Mouse (Mus musculus) retina, adult 2 months (tissue): ENCODE data around the gene Cadm1.

Experiments used
- DNase-seq: peaks from one replicate; pipeline ENCODE4 v3.0.0-alpha.2; 2012; ENCODE audit warnings: low read depth, low spot score

The Cadm1 gene

DNA sequence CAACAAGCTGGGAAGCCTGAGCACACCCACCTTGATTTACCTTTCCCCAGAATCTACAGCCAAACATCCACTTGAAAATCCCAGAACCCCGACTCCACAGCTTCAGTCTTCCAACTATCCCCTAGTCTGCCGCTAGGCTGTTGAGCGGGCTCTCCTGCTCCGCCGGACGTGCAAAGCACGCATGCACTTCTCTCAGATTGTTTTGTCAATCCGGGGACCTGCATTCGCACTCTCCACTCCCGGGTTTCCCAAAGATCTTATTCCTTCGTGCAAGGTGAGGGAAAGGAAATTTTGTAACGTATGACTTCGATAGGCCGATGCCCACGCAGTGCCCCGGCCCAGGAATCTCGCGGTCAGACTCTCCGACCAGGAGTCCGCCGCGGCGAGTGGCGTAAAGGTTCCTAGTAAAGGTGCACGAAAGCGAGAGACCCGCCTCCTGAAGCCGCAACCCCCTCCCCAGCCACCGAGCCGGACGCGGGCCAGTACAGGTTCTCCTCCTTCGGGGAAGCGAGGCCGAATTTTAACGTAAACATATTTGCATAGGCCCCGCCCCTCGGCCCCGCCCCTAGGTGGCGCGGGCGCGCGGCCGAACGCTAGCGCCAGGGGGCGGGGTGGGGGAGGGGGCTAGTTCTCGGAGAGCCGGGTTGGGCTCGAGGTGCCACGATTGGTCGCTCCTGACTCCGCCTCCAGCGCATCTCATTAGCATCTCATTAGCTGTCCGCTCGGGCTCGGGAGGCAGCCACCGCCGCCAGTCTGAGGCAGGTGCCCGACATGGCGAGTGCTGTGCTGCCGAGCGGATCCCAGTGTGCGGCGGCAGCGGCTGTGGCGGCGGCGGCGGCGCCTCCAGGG lies at the start of gene Cadm1:
Gene Cadm1, plus strand, starts transcription at position 572 of the 849 bp plus-strand sequence.
- peak; percentile 98 for DNase-seq

DNA sequence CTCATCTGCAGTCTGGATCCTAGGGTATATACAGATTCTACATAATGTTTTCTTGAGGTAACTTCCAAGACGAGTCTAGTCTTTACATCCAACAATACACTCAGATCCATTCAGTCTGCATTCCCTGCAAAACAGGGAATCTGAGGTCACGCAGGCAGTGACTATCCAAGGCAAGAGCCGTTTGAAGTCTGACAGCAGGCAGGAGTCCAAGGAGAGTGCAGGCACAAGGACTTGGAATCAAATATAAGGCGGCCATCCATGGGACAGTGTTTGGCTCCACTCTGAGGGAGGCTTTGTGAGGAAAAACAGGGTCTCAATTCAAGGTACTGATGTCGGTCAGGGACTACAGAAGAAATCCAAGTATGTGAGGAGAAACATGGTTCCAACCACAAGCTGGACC lies 45.5 kb upstream of the Cadm1 start:
- DNase-seq, result no peak

DNA sequence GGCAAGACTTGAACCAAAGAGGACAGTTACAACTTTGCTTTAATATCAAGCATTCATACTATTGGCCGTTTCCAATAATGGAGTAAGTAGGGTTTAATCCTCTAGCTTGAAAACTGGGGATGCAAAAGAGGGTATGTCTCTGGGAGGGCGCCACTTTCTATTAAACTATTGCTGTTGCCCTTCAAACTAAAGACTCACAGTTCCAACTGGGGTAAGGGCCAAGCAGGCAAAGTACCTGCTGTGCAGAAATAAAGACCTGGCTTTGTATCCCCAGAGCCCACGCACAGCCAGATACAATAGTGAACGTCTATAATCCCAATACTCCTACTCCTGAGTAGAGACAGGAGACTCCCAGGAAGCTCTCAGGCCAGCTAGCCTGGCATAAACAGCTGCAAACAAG lies 44.8 kb upstream of the Cadm1 start:
- no peak for DNase-seq

DNA sequence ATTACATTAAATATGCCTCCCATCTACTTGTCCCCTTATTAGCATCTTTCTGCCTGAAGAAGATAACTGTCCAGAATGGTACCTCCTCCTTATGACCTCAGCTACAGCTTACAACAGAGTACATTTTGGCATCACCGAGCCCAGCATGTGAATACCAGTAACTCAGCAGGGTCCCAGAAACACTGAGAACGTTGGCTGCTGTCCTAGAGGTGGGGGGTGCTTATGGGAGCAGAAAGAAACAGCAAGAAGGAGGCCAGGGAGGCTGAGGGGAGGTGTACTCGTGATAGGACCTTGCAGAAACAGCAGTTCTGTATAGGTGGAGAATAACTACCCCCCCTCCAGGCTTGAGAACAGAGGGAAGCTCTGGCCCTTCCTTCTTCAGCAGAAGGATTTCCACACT lies 30.2 kb upstream of the Cadm1 start:
- DNase-seq, result no peak

DNA sequence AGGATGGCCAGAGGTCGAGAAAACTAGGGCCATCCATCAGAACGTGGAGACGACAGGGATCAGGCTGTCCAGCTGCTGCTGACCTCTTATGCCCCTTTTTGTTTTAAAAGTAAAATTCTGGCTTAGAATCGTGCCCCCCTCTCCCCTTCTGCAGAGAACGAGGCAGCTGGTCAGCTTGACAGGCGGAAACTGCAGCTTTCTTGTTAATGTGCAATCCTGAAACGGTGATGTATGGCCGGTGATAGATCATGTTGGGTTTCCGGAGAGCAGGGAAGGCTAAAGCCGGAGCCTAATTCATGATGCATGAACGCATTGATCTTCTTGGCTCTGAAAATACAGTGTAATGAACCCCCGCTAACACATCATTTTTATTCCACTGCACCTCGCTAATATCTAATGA lies 24.0 kb upstream of the Cadm1 start:
- DNase-seq, result no peak

DNA sequence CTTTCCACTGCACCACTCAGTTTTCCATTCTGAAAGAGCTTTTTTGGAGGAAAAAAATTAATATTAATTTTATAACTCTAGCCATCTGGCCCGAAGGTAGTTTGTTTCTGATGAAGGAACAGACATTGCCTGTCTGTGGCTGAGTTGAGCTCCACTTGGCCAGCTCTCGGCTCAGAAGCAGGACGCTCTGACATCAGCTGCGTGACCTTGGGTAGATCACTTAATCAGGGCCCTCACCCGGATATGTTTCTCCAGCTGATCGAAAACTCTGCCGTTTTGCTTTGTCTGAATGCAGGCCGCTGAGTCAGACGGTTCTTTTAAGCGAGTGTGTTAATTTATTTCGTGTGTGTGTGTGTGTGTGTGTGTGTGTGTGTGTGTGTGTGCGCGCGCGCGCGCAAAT lies 23.1 kb upstream of the Cadm1 start:
- no peak for DNase-seq

DNA sequence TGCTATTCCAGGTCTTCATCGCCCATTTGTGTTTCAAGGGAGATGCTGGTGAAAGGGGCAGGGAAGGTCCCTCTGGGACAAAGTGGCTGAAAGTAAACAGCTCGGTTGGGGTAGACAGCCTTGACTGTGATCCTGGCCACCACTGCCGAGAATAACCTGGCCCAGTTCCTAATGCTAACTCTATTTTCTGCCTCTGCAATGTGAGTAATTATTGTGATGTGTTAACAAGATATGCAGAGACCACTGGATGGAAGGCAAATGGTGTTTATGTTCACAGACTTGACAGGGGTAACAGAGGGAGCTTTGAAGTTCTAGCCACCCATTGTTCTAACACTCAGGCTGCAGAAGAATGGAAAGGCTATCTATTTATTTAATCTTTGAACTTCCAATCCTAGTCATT lies 21.9 kb upstream of the Cadm1 start:
- no peak for DNase-seq

DNA sequence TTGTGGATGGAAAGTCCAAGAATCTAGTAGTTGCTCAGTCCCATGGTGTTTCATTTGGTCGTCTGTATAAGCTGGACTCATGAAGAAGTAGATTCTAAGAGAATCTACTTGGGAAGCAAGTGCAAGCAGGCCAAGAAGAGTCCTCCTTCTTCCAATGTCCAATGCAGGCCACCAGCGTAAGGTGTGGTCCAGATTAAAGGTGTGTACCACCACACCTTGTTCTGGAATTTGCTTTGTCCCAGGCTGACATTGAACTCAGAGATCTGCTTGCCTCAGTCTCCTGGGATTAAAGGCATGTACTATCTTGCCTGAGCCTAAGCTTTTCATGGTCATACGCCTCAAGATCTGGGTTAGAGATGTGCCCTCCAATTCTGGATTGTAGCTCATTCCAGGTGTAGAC lies 17.5 kb upstream of the Cadm1 start:
- no peak for DNase-seq

DNA sequence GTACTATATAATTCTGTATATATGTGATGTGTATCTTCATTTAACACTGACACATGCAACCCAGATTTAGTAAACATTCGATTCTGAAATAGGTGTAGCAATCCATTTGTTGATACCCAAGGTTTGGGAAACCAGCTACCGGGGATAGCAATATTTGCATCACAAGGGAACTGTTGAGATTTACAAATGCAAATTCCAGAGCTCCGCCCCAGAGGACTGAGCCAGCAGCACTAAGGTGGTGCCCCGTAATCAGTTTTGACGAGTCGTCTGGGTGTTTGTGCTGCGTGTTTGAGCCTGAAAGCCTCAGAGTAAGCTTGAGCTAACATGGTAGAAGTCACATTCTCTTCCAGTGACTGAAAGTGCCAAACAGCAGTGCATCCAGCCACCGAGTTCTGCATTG lies 15.7 kb upstream of the Cadm1 start:
- DNase-seq, result no peak

DNA sequence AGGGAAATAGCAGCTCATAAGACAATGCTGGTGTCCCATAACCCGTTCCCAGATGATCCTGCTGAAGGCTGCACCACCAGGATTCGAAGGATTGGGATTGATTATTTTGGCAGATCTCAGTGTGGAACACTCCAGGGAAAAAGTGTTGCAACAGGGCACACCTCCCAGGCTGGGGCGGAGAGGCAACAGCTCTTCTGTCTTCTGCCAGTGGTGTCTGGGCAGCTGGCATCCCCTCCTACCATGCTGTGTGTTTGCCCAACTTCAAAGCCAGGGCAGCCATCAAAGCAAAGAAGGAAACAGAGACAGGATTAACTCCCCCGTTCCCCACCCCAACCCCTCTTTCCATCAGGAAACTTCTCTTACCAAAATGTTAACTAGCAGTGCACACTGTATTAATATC lies 13.7 kb upstream of the Cadm1 start:
- no peak for DNase-seq

DNA sequence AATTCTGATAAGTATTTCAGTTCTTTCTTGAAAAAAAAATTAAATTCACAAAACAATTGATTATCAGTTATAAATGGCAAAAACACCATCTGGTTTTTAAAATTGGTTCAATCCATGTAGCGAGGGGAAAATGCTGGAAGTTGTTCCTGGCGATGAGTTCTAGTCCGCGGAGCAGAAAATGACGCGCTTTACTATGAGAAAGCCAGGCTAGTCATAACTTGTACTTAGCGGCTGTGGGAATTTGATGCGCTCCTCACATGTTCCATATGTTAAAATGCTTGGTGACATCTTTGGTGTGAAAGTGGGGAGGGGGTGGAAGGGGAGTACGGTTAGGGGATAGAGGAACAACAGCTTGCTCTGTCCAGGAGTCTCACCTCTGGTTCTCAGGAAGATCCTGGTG lies 2.7 kb upstream of the Cadm1 start:
- no peak for DNase-seq

DNA sequence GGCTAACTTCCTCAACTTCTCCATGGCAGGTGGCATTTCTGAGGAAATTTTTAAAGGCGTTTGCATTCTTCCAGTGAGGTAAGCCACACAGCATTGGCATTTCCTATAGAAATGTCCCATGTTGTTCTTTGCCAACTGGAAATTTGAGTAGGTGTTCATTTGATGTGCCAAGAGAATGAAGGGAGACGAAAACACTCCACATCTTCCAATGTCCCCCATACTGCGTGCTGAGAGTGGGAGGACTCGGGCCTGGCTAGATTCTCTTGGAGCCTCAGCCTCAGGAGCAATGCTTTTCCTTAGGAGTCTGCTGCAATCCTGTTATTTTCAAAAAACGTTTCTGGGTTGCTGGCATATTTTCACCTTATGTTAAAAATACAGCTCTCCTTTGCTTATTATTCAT lies 2.2 kb upstream of the Cadm1 start:
- no peak for DNase-seq

DNA sequence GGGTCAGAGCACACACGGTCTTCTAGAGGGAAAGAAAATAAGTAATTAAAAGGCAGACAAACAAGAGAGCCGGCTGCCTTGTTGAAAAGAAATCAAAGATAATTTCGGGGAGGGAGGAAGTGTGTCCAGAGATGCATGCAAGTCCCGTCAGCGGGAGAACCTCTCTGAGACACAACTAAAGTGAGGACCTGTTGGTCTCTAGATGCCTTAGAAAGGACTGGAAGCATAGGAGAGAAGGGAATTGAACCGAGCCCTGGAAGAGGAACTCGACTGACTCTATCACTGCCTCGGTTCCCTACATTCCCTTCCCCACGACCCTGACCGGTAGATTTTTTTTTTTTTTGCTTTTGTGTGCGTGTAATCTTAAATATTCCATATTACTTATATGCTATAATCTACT lies 791 bp upstream of the Cadm1 start:
- no peak for DNase-seq

DNA sequence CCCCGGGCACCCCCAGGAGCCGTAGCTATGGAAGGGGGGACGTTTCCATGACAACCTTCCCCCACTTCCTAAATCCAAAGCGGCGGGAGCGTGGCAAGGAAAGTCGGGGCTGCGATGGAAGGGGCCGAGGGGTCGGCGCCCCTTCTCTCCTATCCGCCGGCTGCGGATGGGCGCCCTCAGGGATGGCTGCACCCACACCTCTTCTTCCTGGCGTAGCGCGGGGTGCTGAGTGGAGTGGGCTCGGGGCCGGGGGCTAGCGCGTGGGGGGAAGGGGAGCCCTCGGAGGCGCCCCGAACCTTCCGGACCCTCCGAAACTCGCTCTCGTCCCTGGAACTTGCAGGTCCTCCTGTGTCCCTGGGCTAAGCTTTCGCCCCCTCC lies 560 bp downstream of the Cadm1 start:
- DNase-seq, result no peak

DNA sequence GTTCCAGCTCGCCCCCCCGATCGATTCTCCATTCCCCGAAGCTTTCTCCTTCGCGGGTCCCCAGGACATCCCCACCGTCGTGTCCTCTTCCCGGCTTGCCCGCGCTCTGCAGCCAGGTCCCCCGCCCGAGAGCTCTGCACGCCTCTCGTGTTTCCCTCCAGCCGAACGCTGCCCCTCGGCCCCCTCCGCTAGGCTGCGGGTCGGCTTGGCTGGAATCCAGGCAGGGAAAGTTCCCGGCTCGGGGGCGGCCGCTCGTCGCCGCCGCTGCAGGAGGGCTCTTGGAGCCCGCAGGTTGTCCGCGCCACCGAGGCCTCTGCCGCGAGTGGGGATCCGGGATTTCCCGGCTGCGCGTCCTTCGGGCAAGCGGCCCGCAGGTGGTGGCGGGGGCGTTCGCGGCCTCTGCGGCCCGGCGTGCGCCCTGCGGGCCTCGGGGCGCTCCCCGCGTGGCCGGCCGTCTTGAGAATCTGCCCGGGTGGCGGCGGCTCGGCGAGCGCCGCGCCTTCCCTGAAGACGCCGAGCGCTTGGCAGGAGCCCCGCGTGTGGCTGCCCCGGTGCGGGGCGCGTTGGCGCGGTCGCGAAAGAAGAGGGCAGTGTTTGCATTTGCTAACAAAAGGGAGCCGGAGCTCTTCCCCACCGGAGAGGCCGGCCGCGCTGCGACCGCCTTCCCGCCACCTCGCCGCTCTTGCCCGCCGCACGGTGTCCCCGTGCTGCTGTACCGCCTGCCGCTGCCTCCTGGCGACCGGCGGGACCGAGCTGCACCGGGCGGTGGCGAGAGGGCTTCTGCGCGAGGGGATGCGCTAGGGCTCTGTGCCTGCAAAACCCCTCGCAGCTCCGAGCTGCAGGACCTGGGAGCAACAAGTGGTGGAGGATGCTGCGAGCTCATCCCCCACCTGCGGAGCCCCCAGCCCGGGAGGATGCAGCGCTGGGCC lies 1.2 kb downstream of the Cadm1 start:
- no peak for DNase-seq

DNA sequence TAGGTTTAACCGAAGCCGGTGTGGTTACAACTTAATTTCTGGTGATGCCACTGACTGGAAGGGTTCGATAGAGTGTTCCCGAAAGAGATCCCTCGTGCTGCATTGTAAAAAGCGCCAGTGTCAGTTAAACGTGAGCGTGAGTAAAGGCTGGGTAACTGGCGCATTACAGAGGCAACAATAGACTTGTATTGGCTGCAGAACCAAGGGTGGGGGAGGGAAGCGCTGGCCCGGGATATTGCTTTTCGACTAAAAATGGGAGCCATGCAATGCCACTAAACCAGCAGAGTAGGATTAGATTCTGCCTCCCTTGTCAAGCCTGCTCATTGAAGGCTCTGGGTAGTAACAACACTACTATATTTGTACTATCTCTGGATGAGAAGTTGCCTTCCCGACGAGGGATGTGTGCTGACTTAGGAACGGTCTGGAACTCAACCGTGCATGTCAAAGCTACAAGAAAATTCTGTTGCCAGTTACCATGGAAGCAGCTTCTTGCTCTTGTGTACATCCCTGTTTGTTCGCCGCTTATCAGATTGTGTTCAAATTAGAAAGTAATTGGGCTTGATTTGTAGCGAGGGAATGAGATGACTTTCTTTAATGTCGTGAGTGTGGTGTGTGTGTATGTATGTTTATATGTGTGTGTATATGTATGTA lies 2.4 kb downstream of the Cadm1 start:
- no peak for DNase-seq

DNA sequence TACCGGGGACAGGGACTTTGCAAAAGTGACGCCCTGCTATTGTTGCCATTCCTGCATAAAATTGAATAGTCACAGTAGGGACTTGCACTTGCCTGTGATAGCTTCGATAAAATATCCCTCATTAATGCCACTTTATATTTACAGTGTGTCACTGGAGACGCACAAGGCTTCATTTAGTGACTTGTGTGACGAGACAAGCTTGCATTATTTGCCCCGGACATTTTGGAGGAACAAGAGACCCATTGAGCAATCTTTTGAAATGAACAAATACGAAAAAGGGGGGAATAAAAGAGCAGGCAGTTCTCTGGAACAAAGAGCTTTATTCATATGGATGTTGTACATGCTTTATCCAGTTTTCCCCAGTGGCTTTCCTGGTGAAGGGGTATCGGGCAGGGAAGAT lies 3.5 kb downstream of the Cadm1 start:
- no peak for DNase-seq

DNA sequence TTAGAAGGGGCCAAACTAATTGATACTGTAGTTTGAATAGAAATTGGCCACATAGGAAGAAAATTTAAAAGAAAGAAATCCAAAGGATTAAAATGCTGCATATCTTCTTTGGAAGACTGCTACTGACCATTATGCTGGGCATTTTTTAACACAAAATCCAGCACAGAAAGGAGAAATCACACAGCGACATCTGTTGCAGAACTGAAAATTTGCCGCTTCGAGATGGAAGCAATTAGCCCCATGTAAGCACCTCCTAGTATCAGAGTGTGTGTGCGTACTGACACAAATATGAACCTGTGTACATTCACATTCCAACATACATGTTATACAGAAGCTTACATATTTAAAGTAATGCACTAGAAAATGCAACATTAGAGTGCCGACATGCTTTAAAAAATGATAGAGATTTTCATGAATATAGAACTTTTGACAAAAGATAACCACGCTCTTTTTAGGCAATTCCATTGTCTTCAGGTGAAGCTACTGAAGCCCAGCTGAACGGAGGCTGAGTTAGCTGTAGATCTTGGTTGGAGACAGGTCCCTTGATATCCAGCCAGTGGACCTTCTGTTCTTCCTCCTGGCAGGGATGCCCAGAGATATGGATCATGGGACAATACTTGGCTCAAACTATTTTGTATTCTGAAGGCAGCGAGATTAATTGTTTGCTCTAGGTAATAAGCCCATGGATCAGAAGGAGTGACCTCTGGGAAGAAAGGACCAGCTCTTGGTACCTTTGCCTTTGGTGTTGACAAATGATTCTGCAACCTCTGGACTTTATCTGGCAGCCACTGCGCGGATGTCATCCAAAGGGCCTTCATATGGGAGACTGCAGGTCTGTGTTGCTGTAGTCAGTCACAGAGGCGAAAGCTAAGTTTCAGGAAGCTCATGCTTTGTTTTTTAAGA lies 4.9 kb downstream of the Cadm1 start:
- no peak for DNase-seq

DNA sequence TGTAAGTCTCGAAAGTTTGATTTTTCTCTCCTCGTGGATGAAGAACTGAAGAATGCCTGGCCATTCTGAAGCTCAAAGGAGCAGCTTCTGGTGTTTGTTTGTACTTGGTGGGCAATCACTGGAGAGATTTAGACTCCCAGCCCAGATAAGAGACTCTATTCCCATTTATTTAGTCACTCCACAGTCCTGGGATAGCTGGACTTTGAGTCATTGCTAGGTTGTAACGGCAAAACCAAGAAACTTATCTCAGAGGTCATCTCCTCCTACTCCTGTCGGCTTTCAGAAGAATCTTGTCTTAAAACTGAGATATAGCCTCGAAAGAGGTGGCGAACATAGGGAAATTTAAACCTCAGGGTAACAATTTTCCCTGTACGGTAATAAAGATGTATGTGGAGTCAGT lies 15.3 kb downstream of the Cadm1 start:
- DNase-seq, result no peak

DNA sequence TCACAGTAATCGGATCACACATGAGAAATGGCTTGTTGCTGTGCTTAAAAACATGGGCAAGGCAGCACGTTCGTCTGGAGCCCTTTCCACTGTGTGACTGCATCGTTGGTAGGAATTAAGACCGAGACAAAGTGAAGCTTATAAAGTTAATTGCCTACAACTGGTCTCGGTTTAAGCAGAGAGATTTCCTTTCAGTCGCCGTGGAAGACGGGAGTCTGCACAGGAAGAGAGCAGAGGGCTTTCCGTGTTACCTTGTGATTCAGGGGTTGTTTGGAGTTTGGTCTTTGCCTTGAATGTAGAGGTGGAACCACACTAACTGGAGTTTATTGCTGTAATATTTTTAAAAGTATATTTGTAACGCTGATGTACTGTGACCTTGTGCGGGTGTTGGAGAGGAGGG lies 15.7 kb downstream of the Cadm1 start:
- DNase-seq, result no peak

DNA sequence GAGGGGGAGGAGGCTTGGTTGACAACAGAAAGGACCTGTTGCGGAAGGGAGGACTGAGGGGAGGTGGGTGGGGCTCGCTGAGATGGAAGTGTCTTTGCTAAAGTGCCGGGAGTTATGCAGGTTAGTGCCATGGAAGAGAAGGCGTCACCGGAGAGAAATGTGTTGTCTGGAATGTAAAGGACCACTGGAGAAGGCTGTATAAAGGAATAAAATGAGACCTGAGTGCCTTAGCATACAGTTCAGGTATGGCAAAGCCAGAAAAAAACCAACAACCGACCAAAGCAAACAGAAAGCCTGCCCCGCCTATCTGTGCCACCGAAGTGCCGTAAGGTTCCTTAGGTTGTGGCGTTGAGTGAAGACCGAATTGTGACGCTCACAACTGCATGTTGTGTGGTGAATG lies 18.4 kb downstream of the Cadm1 start:
- DNase-seq, result no peak
